Mouse (Mus musculus): Measurements from ENCODE around the gene Cd209e. TPM values are rescaled to one million over a fixed set of nuclear protein-coding genes. Genes with fewer than 3 reads are reported as not detected.
"Not testable (repeated sequence)": the region's sequence is repeated elsewhere in the genome, so short reads cannot be mapped to it uniquely, and the experiment has no call there.

Gene Cd209e
- not detected in 2 replicates for polyA plus RNA-seq (2015; fragmentation: Nextera tagmentation; extraction: Ambion mirVana)

GRCm38 (mm10) chr8:3854209-3854608, at the start of gene Cd209e:
Cd209e (minus strand) TSS chr8:3854309.
- no peaks in the 10 kb centered on the region for H3K27me3 ChIP-seq
- H3K9ac ChIP-seq (replicated peaks) = no peak within 1 kb of the TSS
- no peaks in the 10 kb centered on the region for H3K36me3 ChIP-seq
- WGBS = 69% methylated on average over 2 of the region's 2 CpGs
- H3K27ac ChIP-seq (replicated peaks) = no peak within 1 kb of the TSS
- no peak within 1 kb of the TSS for H3K4me2 ChIP-seq (replicated peaks)
- no peak within 1 kb of the TSS for H3K4me3 ChIP-seq
- no peaks in the 10 kb centered on the region; the same call in 1 of the 2 replicates for H3K9me3 ChIP-seq
- no peak for ATAC-seq (replicated peaks)
- H3K4me1 ChIP-seq = no peaks in the 10 kb centered on the region

- no peak for ATAC-seq (replicated peaks)
- Histone ChIP-seq H3K9me3 (0 out of 2 replicates have a peak, but pooled peaks cover 4% of the 10 kb centered on the region), H3K4me3 (no peak within 1 kb of the TSS), H3K4me2 (replicated peaks) (no peak within 1 kb of the TSS), H3K27ac (replicated peaks) (no peak within 1 kb of the TSS), H3K9ac (replicated peaks) (no peak within 1 kb of the TSS), H3K36me3 (no peaks in the 10 kb centered on the region), H3K27me3 (no peaks in the 10 kb centered on the region), H3K4me1 (no peaks in the 10 kb centered on the region)
- WGBS = 73% methylated on average over 4 of the region's 4 CpGs
These were observed 24.3 kb upstream of the Cd209e start, which contains the start of gene Cd209d for GRCm38 (mm10) chr8:3878455-3878854. Cd209d (minus strand) TSS chr8:3878555.

GRCm38 (mm10) chr8:3876121-3876520, 22.0 kb upstream of the Cd209e start:
- H3K27me3 ChIP-seq = no peaks in the 10 kb centered on the region
- 92% methylated on average over 2 of the region's 2 CpGs for WGBS
- H3K4me3 ChIP-seq = no peak overlapping the region
- H3K4me2 ChIP-seq (replicated peaks) = no peak overlapping the region
- H3K9ac ChIP-seq (replicated peaks) = no peak overlapping the region
- ATAC-seq (replicated peaks) = no peak
- no peaks in the 10 kb centered on the region for H3K36me3 ChIP-seq
- H3K9me3 ChIP-seq = peaks cover 16% of the 10 kb centered on the region
- H3K27ac ChIP-seq (replicated peaks) = no peak overlapping the region
- H3K4me1 ChIP-seq = no peaks in the 10 kb centered on the region

GRCm38 (mm10) chr8:3862736-3863135, 8.6 kb upstream of the Cd209e start:
- not testable (repeated sequence) for H3K27me3 ChIP-seq; H3K9me3 ChIP-seq; H3K27ac ChIP-seq (replicated peaks); H3K4me1 ChIP-seq; H3K9ac ChIP-seq (replicated peaks); H3K4me2 ChIP-seq (replicated peaks); H3K4me3 ChIP-seq; H3K36me3 ChIP-seq; ATAC-seq (replicated peaks)

GRCm38 (mm10) chr8:3803091-3803490, 51.0 kb downstream of the Cd209e start:
- H3K4me2 ChIP-seq (replicated peaks) = no peak overlapping the region
- 92% methylated on average over 14 of the region's 14 CpGs for WGBS
- ATAC-seq (replicated peaks) = no peak

More at GRCm38 (mm10) chr8:3803091-3803490, 51.0 kb downstream of the Cd209e start:
- no peak overlapping the region for H3K9ac ChIP-seq (replicated peaks)
- no peak overlapping the region for H3K4me3 ChIP-seq
- no peaks in the 10 kb centered on the region for H3K4me1 ChIP-seq
- H3K9me3 ChIP-seq = peaks cover 21% of the 10 kb centered on the region
- no peaks in the 10 kb centered on the region for H3K27me3 ChIP-seq
- H3K27ac ChIP-seq (replicated peaks) = no peak overlapping the region
- H3K36me3 ChIP-seq = no peaks in the 10 kb centered on the region

Other genes with a start within 250 kb of the Cd209e start
- gene Xab2, start 233.0 kb downstream of the Cd209e start, polyA plus RNA-seq (2015; fragmentation: Nextera tagmentation; extraction: Ambion mirVana) = 65.6 and 68.6 TPM in 2 replicates
- gene Pet100, start 232.8 kb downstream of the Cd209e start, polyA plus RNA-seq (2015; fragmentation: Nextera tagmentation; extraction: Ambion mirVana) = 107 and 112 TPM in 2 replicates
- 0.14 and 0.50 TPM in 2 replicates for gene Pcp2, start 228.8 kb downstream of the Cd209e start, polyA plus RNA-seq (2015; fragmentation: Nextera tagmentation; extraction: Ambion mirVana)
- 50.7 and 61.9 TPM in 2 replicates for gene Stxbp2, start 223.4 kb downstream of the Cd209e start, polyA plus RNA-seq (2015; fragmentation: Nextera tagmentation; extraction: Ambion mirVana)
- 0.42 TPM in 1 of 2 replicates, not detected in the other for gene Retn, start 198.5 kb downstream of the Cd209e start, polyA plus RNA-seq (2015; fragmentation: Nextera tagmentation; extraction: Ambion mirVana)
- 0.20 and 0.22 TPM in 2 replicates for gene Mcemp1, start 188.6 kb downstream of the Cd209e start, polyA plus RNA-seq (2015; fragmentation: Nextera tagmentation; extraction: Ambion mirVana)
- 9.1 and 17.3 TPM in 2 replicates for gene Fcor, start 181.9 kb downstream of the Cd209e start, polyA plus RNA-seq (2015; fragmentation: Nextera tagmentation; extraction: Ambion mirVana)
- 59.4 and 60.7 TPM in 2 replicates for gene Trappc5, start 178.0 kb downstream of the Cd209e start, polyA plus RNA-seq (2015; fragmentation: Nextera tagmentation; extraction: Ambion mirVana)
- 0.37 and 0.47 TPM in 2 replicates for gene Fcer2a, start 160.1 kb downstream of the Cd209e start, polyA plus RNA-seq (2015; fragmentation: Nextera tagmentation; extraction: Ambion mirVana)
- not detected in 2 replicates for gene Clec4g, start 133.7 kb downstream of the Cd209e start, polyA plus RNA-seq (2015; fragmentation: Nextera tagmentation; extraction: Ambion mirVana)
- gene Cd209a, start 105.3 kb downstream of the Cd209e start, polyA plus RNA-seq (2015; fragmentation: Nextera tagmentation; extraction: Ambion mirVana) = not detected in 2 replicates
- gene Cd209d, start 24.2 kb upstream of the Cd209e start, polyA plus RNA-seq (2015; fragmentation: Nextera tagmentation; extraction: Ambion mirVana) = not detected in 2 replicates
- not detected in 2 replicates for gene Cd209b, start 72.5 kb upstream of the Cd209e start, polyA plus RNA-seq (2015; fragmentation: Nextera tagmentation; extraction: Ambion mirVana)
- gene Cd209c, start 100.4 kb upstream of the Cd209e start, polyA plus RNA-seq (2015; fragmentation: Nextera tagmentation; extraction: Ambion mirVana) = 0.55 and 0.69 TPM in 2 replicates

All from forebrain, embryonic 15.5 days (tissue).